Mouse (Mus musculus): ENCODE data around the gene Ptar1. TPM values are rescaled to one million over a fixed set of nuclear protein-coding genes. Genes with fewer than 3 reads are reported as not detected.

The Ptar1 gene
- polyA plus RNA-seq, 1 experiment from 2014 or later: 2.8 TPM

DNA sequence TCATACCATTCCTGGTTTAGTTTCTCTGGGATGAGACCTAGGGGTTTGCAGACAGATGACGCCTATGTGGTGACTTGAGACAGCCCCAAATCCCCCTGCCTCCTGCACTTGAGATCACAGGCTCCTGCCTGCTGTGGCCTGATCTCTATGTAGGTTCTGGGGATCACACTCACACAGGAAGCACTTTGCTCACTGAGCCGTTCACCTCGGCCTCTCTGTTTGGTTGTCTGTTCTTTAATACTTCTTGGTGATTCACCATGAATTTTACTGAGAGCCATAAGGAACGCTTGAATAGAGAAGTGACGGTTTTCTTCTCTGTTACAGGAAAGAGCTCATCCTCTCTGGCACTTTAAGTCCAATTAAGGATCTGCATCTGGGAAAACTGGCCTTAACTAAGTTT lies 18.2 kb downstream of the Ptar1 start:
- no peaks in the 10 kb centered on the region for H3K4me1 ChIP-seq (replicated peaks; ENCODE audit: control insufficient read depth, insufficient read depth, low read length)
- H3K27ac ChIP-seq (ENCODE audit: low read depth, low read length): no peak overlapping the region
- no peak overlapping the region for H3K4me3 ChIP-seq (ENCODE audit: low read depth, low read length)
- no peak for TF ChIP-seq CTCF (IDR thresholded peaks at IDR 0.05; ENCODE audit: low read depth)
- no peaks in the 10 kb centered on the region for H3K27me3 ChIP-seq (replicated peaks; ENCODE audit: control insufficient read depth, insufficient read depth, low read length)
- H3K9ac ChIP-seq (ENCODE audit: low read depth, low read length): no peak overlapping the region
- H3K36me3 ChIP-seq (ENCODE audit: control insufficient read depth, insufficient read depth): peaks cover 24% of the 10 kb centered on the region
- WGBS: 90% methylated on average over 5 of the region's 5 CpGs
- H3K4me2 ChIP-seq (replicated peaks; ENCODE audit: low read depth): no peak overlapping the region
- ATAC-seq: no peak
- H3K9me3 ChIP-seq (ENCODE audit: control insufficient read depth): no peaks in the 10 kb centered on the region

DNA sequence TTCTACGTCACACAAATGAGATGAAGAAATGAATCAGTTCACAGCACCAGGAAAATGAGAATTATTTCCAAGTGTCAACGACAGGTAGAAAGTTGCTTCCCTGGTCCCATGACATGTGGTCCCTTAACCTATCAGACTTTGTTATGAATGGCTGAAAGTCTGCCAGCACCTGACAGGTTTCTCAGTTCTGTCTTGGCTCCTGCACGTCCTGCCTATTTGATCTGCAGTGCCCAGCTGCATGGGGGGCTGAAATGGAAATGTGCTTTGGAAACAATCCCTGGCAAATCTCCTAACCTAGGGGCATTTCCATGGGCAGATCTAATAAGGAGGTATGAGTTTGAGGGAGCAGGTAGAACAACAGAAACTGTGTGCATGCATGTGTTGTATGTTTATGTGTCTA lies 59.3 kb downstream of the Ptar1 start:
- Histone ChIP-seq H3K27me3 (replicated peaks; ENCODE audit: control insufficient read depth, insufficient read depth, low read length) (no peaks in the 10 kb centered on the region), H3K27ac (ENCODE audit: low read depth, low read length) (no peak overlapping the region), H3K9ac (ENCODE audit: low read depth, low read length) (no peak overlapping the region), H3K4me2 (replicated peaks; ENCODE audit: low read depth) (no peak overlapping the region), H3K4me3 (ENCODE audit: low read depth, low read length) (no peak overlapping the region), H3K36me3 (ENCODE audit: control insufficient read depth, insufficient read depth) (no peaks in the 10 kb centered on the region), H3K4me1 (replicated peaks; ENCODE audit: control insufficient read depth, insufficient read depth, low read length) (no peaks in the 10 kb centered on the region), H3K9me3 (ENCODE audit: control insufficient read depth) (no peaks in the 10 kb centered on the region)
- ATAC-seq: no peak
- WGBS: 82% methylated on average over 3 of the region's 3 CpGs
- TF ChIP-seq CTCF (IDR thresholded peaks at IDR 0.05; ENCODE audit: low read depth): no peak

DNA sequence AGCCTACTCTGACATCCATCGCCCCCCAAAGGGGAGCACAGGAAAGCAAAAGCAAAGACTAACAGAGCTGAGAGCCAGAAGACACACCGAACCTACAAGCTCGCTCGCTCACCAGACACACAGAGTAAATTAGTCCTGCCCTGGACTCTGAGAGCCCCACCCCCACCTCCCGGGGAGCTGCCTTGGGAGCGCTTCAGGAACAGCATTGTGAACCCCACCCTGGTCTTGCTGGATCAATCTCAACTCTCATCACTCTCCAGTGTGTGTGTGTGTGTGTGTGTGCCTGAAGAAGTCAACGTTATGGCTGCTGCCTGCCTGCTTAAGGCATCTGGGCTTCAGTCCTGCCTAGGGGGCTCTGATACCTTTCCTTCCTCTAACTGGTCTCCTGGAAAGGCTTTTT lies 69.8 kb downstream of the Ptar1 start:
- H3K27ac ChIP-seq (ENCODE audit: low read depth, low read length): no peak overlapping the region
- TF ChIP-seq CTCF (IDR thresholded peaks at IDR 0.05; ENCODE audit: low read depth): no peak
- no peaks in the 10 kb centered on the region for H3K9me3 ChIP-seq (ENCODE audit: control insufficient read depth)
- H3K4me1 ChIP-seq (replicated peaks; ENCODE audit: control insufficient read depth, insufficient read depth, low read length): no peaks in the 10 kb centered on the region
- H3K4me2 ChIP-seq (replicated peaks; ENCODE audit: low read depth): no peak overlapping the region
- 12% methylated on average over 7 of the region's 7 CpGs for WGBS
- no peak for ATAC-seq
- no peak overlapping the region for H3K4me3 ChIP-seq (ENCODE audit: low read depth, low read length)
- H3K9ac ChIP-seq (ENCODE audit: low read depth, low read length): no peak overlapping the region
- H3K36me3 ChIP-seq (ENCODE audit: control insufficient read depth, insufficient read depth): no peaks in the 10 kb centered on the region
- peaks cover 16% of the 10 kb centered on the region; the same call in 1 of the 2 replicates for H3K27me3 ChIP-seq (replicated peaks; ENCODE audit: control insufficient read depth, insufficient read depth, low read length)

DNA sequence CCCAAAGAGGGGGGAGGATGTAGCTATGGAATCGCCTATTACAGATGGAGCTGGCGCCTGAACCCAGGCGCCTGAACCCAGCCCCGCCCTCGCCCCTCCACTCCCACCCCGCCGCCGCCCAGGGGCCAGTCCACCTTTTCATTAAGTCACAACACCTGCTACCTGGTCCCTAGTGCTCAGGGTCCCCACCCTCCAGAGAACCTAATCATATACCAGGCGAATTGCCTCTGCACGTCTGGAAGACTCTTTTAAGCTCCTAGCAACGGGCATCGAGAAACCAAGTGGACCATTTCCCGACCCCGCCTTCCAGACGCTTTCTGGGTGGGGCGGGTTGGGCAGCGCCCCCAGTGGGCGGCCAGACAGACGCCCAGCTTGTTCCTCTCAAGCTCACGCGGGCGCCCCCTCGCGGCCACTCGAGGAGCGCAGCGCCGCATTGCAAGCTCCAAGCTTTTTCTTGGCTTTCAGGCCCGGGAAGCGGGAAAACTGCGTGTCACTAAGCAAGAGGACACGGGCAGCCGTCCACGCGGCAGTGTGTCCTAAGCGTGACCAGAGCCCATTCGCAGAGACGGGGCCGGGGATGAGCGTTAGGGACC lies 70.8 kb downstream of the Ptar1 start:
- peak overlapping the region; percentile 58 for H3K9ac ChIP-seq (ENCODE audit: low read depth, low read length)
- H3K4me3 ChIP-seq (ENCODE audit: low read depth, low read length): peak overlapping the region; percentile 71
- no peaks in the 10 kb centered on the region for H3K4me1 ChIP-seq (replicated peaks; ENCODE audit: control insufficient read depth, insufficient read depth, low read length)
- under 1% methylated on average over 40 of the region's 40 CpGs for WGBS
- peak overlapping the region; percentile 99 for H3K4me2 ChIP-seq (replicated peaks; ENCODE audit: low read depth)
- H3K27me3 ChIP-seq (replicated peaks; ENCODE audit: control insufficient read depth, insufficient read depth, low read length): peaks cover 16% of the 10 kb centered on the region; the same call in 1 of the 2 replicates
- peak; percentile 82 for ATAC-seq
- H3K9me3 ChIP-seq (ENCODE audit: control insufficient read depth): no peaks in the 10 kb centered on the region
- no peak overlapping the region; the same call in 1 of the 2 replicates for H3K27ac ChIP-seq (ENCODE audit: low read depth, low read length)
- TF ChIP-seq CTCF (IDR thresholded peaks at IDR 0.05; ENCODE audit: low read depth): peak; percentile 99
- no peaks in the 10 kb centered on the region for H3K36me3 ChIP-seq (ENCODE audit: control insufficient read depth, insufficient read depth)

DNA sequence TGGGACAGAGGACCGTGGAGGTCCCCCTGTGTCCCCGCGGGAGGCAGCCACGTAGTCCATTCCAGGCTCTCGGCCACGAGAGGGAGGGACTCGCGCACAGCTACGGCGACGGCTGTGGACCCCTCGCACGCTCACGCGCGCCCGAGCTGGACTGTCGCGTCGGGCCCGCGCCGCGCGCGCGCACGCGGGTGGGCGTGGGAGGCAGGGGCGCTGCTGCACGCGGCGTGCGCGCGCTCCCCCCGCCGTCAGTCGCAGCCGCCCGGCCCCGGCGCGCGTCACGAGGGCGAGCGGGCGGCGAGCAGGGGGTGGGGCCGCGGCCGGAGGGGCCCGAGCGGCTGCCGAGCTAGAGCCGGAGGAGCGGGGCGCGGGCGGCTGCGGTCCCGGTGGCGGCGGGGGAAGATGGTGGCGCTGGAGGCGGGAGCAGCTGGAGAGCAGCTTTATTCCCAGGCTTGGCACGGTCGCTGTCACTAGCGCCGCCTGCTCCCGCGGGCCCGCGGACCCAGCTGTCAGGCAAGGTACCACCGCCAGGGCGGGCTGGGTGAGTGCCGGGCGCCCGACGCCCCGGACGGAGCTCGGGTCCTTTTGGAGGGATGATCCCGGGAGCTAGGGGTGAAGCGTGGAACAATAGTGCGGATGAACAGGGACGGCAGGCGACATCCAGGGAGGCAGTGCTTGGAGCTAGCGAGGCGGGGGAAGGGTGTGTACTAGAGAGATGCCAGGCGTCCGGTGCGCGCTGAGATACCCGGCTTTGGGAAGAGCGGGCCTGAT lies 71.5 kb downstream of the Ptar1 start, which contains the start of gene Apba1:
TSS of gene Apba1 (plus strand) at position 334 of the 768 bp plus-strand sequence.
- ATAC-seq: peak; percentile 75
- under 1% methylated on average over 85 of the region's 98 CpGs for whole genome bisulfite sequencing
- peak; percentile 53 for TF ChIP-seq CTCF (IDR thresholded peaks at IDR 0.05; ENCODE audit: low read depth)

DNA sequence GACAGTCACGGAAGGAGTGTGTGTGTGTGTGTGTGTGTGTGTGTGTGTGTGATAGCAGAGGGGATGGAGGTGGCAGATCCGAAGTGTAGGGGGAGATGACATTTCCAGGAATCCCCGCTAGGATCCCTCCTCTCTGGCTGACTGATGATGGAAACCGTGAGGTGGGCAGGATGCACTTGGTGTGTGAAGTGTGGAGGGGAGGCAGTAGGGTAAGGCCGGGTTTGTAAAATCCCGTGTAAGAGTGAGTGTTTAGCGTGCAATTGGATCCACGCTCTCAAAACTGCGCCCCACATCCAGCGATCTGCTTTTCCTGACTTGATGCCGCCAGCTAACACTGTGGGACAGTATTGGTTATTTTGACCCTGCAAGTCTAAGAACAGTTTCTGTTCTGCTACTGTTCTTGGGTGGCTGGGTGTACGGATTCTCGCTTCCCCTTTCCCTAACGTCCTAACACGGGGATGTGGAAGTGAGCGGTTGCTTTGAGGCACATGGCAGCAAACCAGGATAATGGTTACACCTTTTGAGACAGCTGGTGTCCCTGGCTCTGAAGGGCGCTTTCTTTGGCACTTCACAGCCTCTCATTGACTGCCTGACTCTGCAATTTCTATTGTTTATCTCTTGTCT lies 72.2 kb downstream of the Ptar1 start:
- Histone ChIP-seq H3K9me3 (ENCODE audit: control insufficient read depth) (no peaks in the 10 kb centered on the region), H3K9ac (ENCODE audit: low read depth, low read length) (no peak overlapping the region), H3K4me1 (replicated peaks; ENCODE audit: control insufficient read depth, insufficient read depth, low read length) (no peaks in the 10 kb centered on the region), H3K4me2 (replicated peaks; ENCODE audit: low read depth) (peak overlapping the region; percentile 99), H3K4me3 (ENCODE audit: low read depth, low read length) (peak overlapping the region; percentile 71), H3K36me3 (ENCODE audit: control insufficient read depth, insufficient read depth) (no peaks in the 10 kb centered on the region), H3K27ac (ENCODE audit: low read depth, low read length) (no peak overlapping the region), H3K27me3 (replicated peaks; ENCODE audit: control insufficient read depth, insufficient read depth, low read length) (peaks cover 16% of the 10 kb centered on the region; the same call in 1 of the 2 replicates)
- TF ChIP-seq CTCF (IDR thresholded peaks at IDR 0.05; ENCODE audit: low read depth): no peak
- WGBS: 3% methylated on average over 17 of the region's 17 CpGs
- ATAC-seq: no peak

More for the DNA sequence above, 71.5 kb downstream of the Ptar1 start, which contains the start of gene Apba1:
- Histone ChIP-seq H3K9ac (ENCODE audit: low read depth, low read length) (peak within 1 kb of the TSS; percentile 58), H3K27ac (ENCODE audit: low read depth, low read length) (no peak within 1 kb of the TSS; the same call in 1 of the 2 replicates), H3K36me3 (ENCODE audit: control insufficient read depth, insufficient read depth) (no peaks in the 10 kb centered on the region), H3K27me3 (replicated peaks; ENCODE audit: control insufficient read depth, insufficient read depth, low read length) (peaks cover 16% of the 10 kb centered on the region; the same call in 1 of the 2 replicates), H3K4me3 (ENCODE audit: low read depth, low read length) (peak within 1 kb of the TSS; percentile 71), H3K4me1 (replicated peaks; ENCODE audit: control insufficient read depth, insufficient read depth, low read length) (no peaks in the 10 kb centered on the region), H3K9me3 (ENCODE audit: control insufficient read depth) (no peaks in the 10 kb centered on the region), H3K4me2 (replicated peaks; ENCODE audit: low read depth) (peak within 1 kb of the TSS; percentile 99)

All from intestine, postnatal 0 days (tissue).